Mouse (Mus musculus) layer of hippocampus, postnatal 25 days (tissue): Measurements from ENCODE around the gene Stac2. TPM values are rescaled to one million over a fixed set of nuclear protein-coding genes. Genes with fewer than 3 reads are reported as not detected.
A peak's percentile ranks its signal among the peaks of the same experiment; 100 is the strongest.

ENCODE experiments used
- DNase-seq, 2 experiments: peaks; one replicate each; pipeline ENCODE4 v3.0.0; 2022; ENCODE audit warnings: mixed read lengths in 2 of 2, low spot score in 1 of 2; ENCODE audit errors: extremely low spot score in 1 of 2
- total RNA-seq, 2 experiments: library from RNA; stranded (reverse); gene quantifications; 2 replicates each; pipeline ENCODE4 v1.2.3; 2021

Stac2 gene
- total RNA-seq, 2 experiments from 2014 or later: 42.4 to 46.9 TPM

GRCm38 (mm10) chr11:98051611-98052128 lies 1.6 kb downstream of the Stac2 start:
- no peak for DNase-seq

- DNase-seq: no peak
Measured at GRCm38 (mm10) chr11:98050940-98051339, 2.3 kb downstream of the Stac2 start.

GRCm38 (mm10) chr11:98050520-98050815 lies 2.8 kb downstream of the Stac2 start:
- DNase-seq: no peak

DNA sequence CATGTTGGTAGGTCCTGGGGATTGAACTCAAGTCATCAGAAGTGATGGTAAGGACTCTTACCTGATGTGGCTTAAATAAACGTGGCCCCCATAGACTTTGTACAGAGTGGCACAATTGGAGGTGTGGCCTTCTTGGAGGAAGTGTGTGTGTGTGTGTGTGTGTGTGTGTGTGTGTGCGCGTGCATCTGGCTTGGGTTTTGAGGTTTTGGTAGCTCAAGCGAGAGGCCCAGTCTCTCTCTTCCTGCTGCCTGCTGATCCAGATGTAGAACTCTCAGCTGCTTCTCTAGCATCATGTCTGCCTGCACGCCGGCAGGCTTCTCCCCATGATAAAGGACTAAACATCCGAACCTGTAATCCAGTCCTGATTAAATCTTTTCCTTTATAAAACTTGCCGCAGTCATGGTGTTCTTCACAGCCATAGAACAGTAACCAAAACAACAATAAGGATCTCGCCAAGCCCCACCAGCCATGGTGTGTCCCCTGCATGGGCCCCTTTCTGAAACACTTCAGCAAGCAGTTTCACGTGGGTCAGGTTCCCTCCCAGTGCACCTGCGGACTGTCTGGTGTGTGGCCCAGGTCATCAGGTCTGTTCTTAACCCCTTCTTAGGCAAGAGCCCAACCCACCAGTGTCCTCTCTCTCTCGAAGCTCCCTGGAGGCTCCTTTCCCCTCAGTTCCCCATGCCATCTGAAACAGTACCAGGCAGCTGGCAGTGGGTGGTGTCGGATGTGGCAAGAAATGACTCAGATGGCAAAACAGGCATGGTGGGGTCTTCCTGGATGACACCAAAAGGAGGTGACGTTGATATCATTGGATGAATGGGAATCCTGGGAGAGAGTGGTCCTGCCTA lies 3.4 kb downstream of the Stac2 start:
- no peak for DNase-seq

GRCm38 (mm10) chr11:98047745-98048144 lies 5.5 kb downstream of the Stac2 start:
- DNase-seq: peak in 1 of 2 experiments; percentile 54

- DNase-seq: no peak
Measured at GRCm38 (mm10) chr11:98046466-98046865, 6.8 kb downstream of the Stac2 start.

GRCm38 (mm10) chr11:98045596-98045995 lies 7.7 kb downstream of the Stac2 start:
- no peak for DNase-seq

GRCm38 (mm10) chr11:98044074-98044473 lies 9.2 kb downstream of the Stac2 start:
- no peak for DNase-seq

- no peak for DNase-seq
Measured at GRCm38 (mm10) chr11:98042741-98043140, 10.5 kb downstream of the Stac2 start.

DNA sequence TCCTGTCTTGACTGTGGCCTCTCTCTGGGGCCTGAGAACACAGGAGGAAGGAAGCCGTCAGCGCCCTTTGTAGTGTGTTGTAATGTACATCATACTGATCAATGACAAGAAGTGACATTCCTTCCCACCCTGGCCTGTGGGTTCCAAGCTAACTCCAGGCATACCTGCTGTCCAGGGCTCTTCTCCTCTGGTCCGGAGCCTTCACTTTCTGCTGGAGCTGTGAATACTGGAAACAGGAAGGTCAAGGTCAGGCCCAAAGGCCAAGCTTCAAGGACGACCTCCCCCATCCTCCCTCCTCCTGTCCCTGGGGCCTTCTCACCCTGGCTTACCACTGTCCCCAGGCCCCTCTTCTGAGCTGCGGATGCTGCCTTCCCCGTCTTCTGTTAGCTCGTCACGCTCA lies 12.3 kb downstream of the Stac2 start:
- DNase-seq: no peak

- no peak for DNase-seq
Measured at GRCm38 (mm10) chr11:98037871-98038270, 15.4 kb downstream of the Stac2 start.

DNA sequence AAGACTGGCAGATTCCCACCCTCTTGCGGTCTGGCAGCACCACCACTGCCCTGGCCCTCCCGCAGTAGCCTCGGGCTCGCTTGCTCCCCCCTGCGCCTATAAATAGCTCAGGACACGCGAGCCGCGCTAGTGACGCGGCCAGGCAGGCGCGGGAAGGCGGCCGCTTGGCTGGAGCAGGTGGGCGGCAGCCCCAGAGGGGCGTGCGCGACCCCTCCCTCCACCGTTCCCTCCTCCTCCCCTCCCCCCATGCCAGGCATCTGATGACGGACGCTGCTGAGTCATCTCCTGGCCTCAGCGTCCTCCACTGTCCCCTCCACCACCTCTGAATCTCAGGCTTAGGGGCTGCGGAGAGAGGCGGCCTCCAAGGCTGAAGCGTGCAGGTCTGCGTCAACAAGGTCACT lies 17.3 kb downstream of the Stac2 start:
- DNase-seq: no peak

DNA sequence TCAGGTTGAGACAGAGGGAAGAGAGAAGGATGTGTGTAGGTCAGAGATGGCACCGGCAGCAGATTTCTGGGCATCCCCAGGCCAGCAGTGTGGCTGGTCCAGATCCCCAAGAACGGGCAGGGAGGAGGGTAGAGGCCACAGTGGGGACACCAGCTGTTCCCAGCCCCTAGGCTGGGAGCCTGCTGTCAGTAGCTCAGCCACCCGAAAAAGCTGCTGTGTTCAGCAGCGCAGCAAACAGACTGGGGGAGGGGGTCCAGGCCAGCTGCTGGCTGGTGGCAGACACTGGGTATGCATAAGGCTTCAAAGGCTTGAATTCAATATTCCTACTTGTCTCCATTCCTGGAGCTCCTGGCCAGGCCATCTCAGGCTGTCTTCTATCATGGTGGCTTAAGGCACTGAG lies 18.4 kb downstream of the Stac2 start:
- no peak for DNase-seq

GRCm38 (mm10) chr11:98034061-98034460 lies 19.2 kb downstream of the Stac2 start:
- DNase-seq: no peak

- peak; percentile 75 to 96 for DNase-seq
Measured at GRCm38 (mm10) chr11:98031443-98031770, 21.9 kb downstream of the Stac2 start.

DNA sequence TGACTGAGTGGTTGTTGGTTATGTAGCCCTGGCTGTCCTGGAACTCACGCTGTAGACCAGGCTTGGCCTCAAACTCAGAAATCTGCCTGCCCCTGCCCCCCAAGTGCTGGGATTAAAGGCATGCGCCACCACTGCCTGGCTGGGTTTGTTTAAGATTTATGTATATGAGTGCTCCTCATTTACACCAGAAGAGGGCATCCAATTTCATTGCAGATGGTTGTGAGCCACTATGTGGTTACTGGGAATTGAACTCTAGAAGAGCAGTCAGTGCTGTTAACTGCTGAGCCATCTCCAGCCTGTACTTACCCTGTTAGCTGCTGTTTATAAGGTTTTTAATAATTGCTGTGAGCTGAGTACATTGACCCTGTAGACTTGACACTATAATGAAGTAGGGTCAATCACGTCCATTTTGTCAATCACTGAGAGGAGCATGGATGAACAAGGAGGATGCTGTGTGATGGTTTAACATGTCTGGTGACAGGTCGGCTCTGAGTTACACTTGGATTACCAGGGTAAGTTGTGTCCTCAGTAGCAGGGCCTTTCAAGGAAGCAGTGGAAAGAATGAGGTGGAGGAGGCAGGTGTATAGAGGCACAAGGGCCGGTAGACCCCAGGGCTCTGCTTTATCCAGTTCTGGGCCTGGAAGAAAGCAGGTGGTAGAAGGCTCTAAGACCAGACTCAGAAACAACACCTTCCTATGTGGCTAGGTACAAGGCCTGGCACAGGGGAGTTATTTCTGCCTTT lies 22.4 kb downstream of the Stac2 start:
- DNase-seq: no peak

DNA sequence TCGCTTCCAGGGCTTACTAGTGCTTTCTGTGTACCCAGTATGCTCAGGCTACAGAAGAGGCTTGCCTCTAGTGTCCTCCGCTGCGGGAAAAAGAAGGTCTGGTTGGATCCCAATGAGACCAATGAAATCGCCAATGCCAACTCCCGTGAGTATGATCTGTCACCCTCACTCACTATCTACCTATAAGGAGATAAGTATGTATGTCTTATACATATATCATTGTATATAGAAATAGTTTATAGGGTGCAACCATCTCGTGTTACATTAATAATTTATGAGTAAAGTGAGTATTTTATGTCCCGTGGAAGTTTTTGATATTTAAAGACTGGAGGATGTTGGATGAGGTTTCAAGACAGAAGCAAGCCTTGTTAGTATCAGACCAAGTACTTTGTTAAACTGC lies 25.5 kb downstream of the Stac2 start:
- no peak for DNase-seq

GRCm38 (mm10) chr11:98027297-98027688 lies 26.0 kb downstream of the Stac2 start:
- DNase-seq: no peak

GRCm38 (mm10) chr11:98026570-98027296 lies 26.5 kb downstream of the Stac2 start, which contains the start of gene Rpl19:
Gene Rpl19 (plus strand): TSS chr11:98026710.
- peak; percentile 91 to 92 for DNase-seq

DNA sequence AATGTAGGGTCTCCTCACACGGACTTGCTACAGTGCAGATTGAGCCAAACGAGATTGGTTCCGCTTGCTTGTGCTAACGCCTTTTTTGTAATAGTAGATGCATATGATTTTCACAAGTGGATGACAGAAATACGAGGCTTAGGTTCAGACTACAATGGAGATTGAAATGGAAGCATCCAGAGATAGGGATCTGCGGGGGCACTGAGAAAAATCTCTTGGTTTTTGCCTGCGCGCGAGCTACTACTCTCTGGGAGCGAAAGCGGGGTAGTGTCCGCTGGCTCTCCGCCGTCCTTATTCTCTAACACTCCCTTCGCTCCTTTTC lies 27.1 kb downstream of the Stac2 start:
- no peak for DNase-seq

DNA sequence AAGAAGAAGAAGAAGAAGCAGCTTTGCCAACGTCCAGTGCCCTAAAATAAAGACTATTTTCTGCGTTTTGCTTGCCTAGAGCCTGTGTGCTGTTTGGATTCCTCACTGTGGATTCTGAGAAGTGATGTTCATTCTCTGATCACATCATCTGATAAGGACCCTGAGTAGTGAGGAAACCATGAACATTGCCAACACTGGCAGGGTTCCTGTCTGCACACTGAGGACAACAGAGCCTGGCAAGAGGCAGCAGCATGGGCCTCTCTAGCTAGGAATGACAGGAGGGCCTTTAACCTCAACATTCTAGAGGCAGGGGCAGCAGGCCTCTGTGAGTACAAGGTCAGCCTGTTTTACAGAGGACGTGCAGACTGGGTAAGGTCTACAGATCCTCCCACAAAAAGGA lies 28.7 kb downstream of the Stac2 start:
- DNase-seq: no peak
